Mouse (Mus musculus): Measurements from ENCODE around the gene Blnk. TPM values are rescaled to one million over a fixed set of nuclear protein-coding genes. Genes with fewer than 3 reads are reported as not detected.

Gene Blnk
- polyA plus RNA-seq, 1 experiment from 2014 or later = 0.59 TPM

- H3K27ac ChIP-seq = peak overlapping the region; percentile 98
- peak overlapping the region; percentile 76; the same call in 1 of the 2 replicates for H3K9ac ChIP-seq (replicated peaks)
- peaks cover 9% of the 10 kb centered on the region; the same call in 1 of the 2 replicates for H3K9me3 ChIP-seq
- peak; percentile 15; the same call in 1 of the 2 replicates for ATAC-seq (ENCODE audit: insufficient number of reproducible peaks, insufficient read depth, low FRiP score, low TSS enrichment, low read depth)
- H3K27me3 ChIP-seq = peaks cover 15% of the 10 kb centered on the region
- H3K36me3 ChIP-seq = peaks cover 4% of the 10 kb centered on the region; the same call in 1 of the 2 replicates
- peak overlapping the region; percentile 71 for H3K4me3 ChIP-seq (replicated peaks)
- WGBS = 46% methylated on average over 21 of the region's 21 CpGs
- no peaks in the 10 kb centered on the region for H3K4me1 ChIP-seq (replicated peaks)
- H3K4me2 ChIP-seq = peak overlapping the region; percentile 63
These were observed 100.2 kb downstream of the Blnk start for GRCm38 (mm10) chr19:40894071-40894506.

GRCm38 (mm10) chr19:40888887-40889286 lies 105.4 kb downstream of the Blnk start:
- H3K9me3 ChIP-seq = peaks cover 6% of the 10 kb centered on the region; the same call in 1 of the 2 replicates
- no peak overlapping the region for H3K4me2 ChIP-seq
- no peaks in the 10 kb centered on the region for H3K36me3 ChIP-seq
- WGBS = 90% methylated on average over 1 of the region's 1 CpGs
- no peak overlapping the region for H3K4me3 ChIP-seq (replicated peaks)
- H3K4me1 ChIP-seq (replicated peaks) = no peaks in the 10 kb centered on the region
- H3K27me3 ChIP-seq = peaks cover 38% of the 10 kb centered on the region
- ATAC-seq (ENCODE audit: insufficient number of reproducible peaks, insufficient read depth, low FRiP score, low TSS enrichment, low read depth) = no peak
- no peak overlapping the region for H3K9ac ChIP-seq (replicated peaks)
- no peak overlapping the region for H3K27ac ChIP-seq

GRCm38 (mm10) chr19:40881700-40882099 lies 112.6 kb downstream of the Blnk start:
- no peak overlapping the region for H3K27ac ChIP-seq
- no peaks in the 10 kb centered on the region for H3K9me3 ChIP-seq
- 87% methylated on average over 4 of the region's 4 CpGs for WGBS
- no peak overlapping the region for H3K9ac ChIP-seq (replicated peaks)
- no peaks in the 10 kb centered on the region for H3K4me1 ChIP-seq (replicated peaks)
- H3K36me3 ChIP-seq = no peaks in the 10 kb centered on the region
- no peak overlapping the region for H3K4me3 ChIP-seq (replicated peaks)
- no peak for ATAC-seq (ENCODE audit: insufficient number of reproducible peaks, insufficient read depth, low FRiP score, low TSS enrichment, low read depth)
- no peak overlapping the region for H3K4me2 ChIP-seq
- H3K27me3 ChIP-seq = peaks cover 57% of the 10 kb centered on the region

Small RNAs within 50 kb of the gene (microRNA-seq; reads per million reads assigned to microRNA genes)
- not detected for gene Mir8092

Other genes starting within 250 kb of the Blnk start
- 0.05 and 0.08 TPM in 2 replicates for gene Cc2d2b, start 245.8 kb downstream of the Blnk start, polyA plus RNA-seq (2016; fragmentation: Nextera tagmentation; extraction: Ambion mirVana)
- 25.8 and 30.0 TPM in 2 replicates for gene Ccnj, start 163.3 kb downstream of the Blnk start, polyA plus RNA-seq (2016; fragmentation: Nextera tagmentation; extraction: Ambion mirVana)
- 13.2 and 16.4 TPM in 2 replicates for gene Zfp518a, start 99.8 kb downstream of the Blnk start, polyA plus RNA-seq (2016; fragmentation: Nextera tagmentation; extraction: Ambion mirVana)
- gene Dntt, start 34.7 kb upstream of the Blnk start, polyA plus RNA-seq (2016; fragmentation: Nextera tagmentation; extraction: Ambion mirVana) = not detected in 2 replicates
- not detected in 2 replicates for gene Opalin, start 82.6 kb upstream of the Blnk start, polyA plus RNA-seq (2016; fragmentation: Nextera tagmentation; extraction: Ambion mirVana)
- 0.28 and 0.36 TPM in 2 replicates for gene Tll2, start 212.3 kb upstream of the Blnk start, polyA plus RNA-seq (2016; fragmentation: Nextera tagmentation; extraction: Ambion mirVana)